Mouse (Mus musculus): ENCODE results near the gene Cyp2a12. TPM values are rescaled to one million over a fixed set of nuclear protein-coding genes. Genes with fewer than 3 reads are reported as not detected.
"Not testable (repeated sequence)": the region's sequence is repeated elsewhere in the genome, so short reads cannot be mapped to it uniquely, and the experiment has no call there.

The Cyp2a12 gene
- total and polyA plus RNA-seq, 3 experiments, result not detected

GRCm38 (mm10) chr7:26983151-26983550, 45.7 kb upstream of the Cyp2a12 start:
- not testable (repeated sequence) for H3K4me1 ChIP-seq (ENCODE audit: control insufficient read depth in 1 of 2, insufficient read depth in 2 of 2, low read length in 2 of 2); H3K9ac ChIP-seq (ENCODE audit: control insufficient read depth, low read depth, low read length, poor library complexity, severe bottlenecking); H3K79me2 ChIP-seq (ENCODE audit: control insufficient read depth, insufficient read depth, low read length, poor library complexity); H3K9me3 ChIP-seq (replicated peaks; ENCODE audit: insufficient read depth, low read length); H3K27me3 ChIP-seq (ENCODE audit: control insufficient read depth in 1 of 2, insufficient read depth in 2 of 2, low read length in 2 of 2); H3K27ac ChIP-seq (ENCODE audit: control insufficient read depth, low read depth, low read length); H3K4me3 ChIP-seq (ENCODE audit: control insufficient read depth in 1 of 2, insufficient read depth in 1 of 2, low read depth in 2 of 2, low read length in 2 of 2); DNase-seq (ENCODE audit: low read depth, low spot score); H3K36me3 ChIP-seq (ENCODE audit: control insufficient read depth in 1 of 2, insufficient read depth in 2 of 2, low read length in 2 of 2)

- H3K9me3 ChIP-seq (replicated peaks; ENCODE audit: insufficient read depth, low read length); H3K4me1 ChIP-seq (ENCODE audit: control insufficient read depth in 1 of 2, insufficient read depth in 2 of 2, low read length in 2 of 2); H3K36me3 ChIP-seq (ENCODE audit: control insufficient read depth in 1 of 2, insufficient read depth in 2 of 2, low read length in 2 of 2); DNase-seq (ENCODE audit: low read depth, low spot score); H3K79me2 ChIP-seq (ENCODE audit: control insufficient read depth, insufficient read depth, low read length, poor library complexity); H3K27ac ChIP-seq (ENCODE audit: control insufficient read depth, low read depth, low read length); H3K4me3 ChIP-seq (ENCODE audit: control insufficient read depth in 1 of 2, insufficient read depth in 1 of 2, low read depth in 2 of 2, low read length in 2 of 2); H3K27me3 ChIP-seq (ENCODE audit: control insufficient read depth in 1 of 2, insufficient read depth in 2 of 2, low read length in 2 of 2); H3K9ac ChIP-seq (ENCODE audit: control insufficient read depth, low read depth, low read length, poor library complexity, severe bottlenecking): not testable (repeated sequence)
Observed at GRCm38 (mm10) chr7:27026581-27026980, 2.3 kb upstream of the Cyp2a12 start.

- H3K27ac ChIP-seq (ENCODE audit: control insufficient read depth, low read depth, low read length); H3K4me1 ChIP-seq (ENCODE audit: control insufficient read depth in 1 of 2, insufficient read depth in 2 of 2, low read length in 2 of 2); H3K36me3 ChIP-seq (ENCODE audit: control insufficient read depth in 1 of 2, insufficient read depth in 2 of 2, low read length in 2 of 2); H3K4me3 ChIP-seq (ENCODE audit: control insufficient read depth in 1 of 2, insufficient read depth in 1 of 2, low read depth in 2 of 2, low read length in 2 of 2); H3K9ac ChIP-seq (ENCODE audit: control insufficient read depth, low read depth, low read length, poor library complexity, severe bottlenecking); H3K9me3 ChIP-seq (replicated peaks; ENCODE audit: insufficient read depth, low read length); H3K79me2 ChIP-seq (ENCODE audit: control insufficient read depth, insufficient read depth, low read length, poor library complexity); DNase-seq (ENCODE audit: low read depth, low spot score); H3K27me3 ChIP-seq (ENCODE audit: control insufficient read depth in 1 of 2, insufficient read depth in 2 of 2, low read length in 2 of 2): not testable (repeated sequence)
Observed at GRCm38 (mm10) chr7:27048886-27049285, 20.0 kb downstream of the Cyp2a12 start.

GRCm38 (mm10) chr7:27059333-27059732, 30.5 kb downstream of the Cyp2a12 start:
- H3K79me2 ChIP-seq (ENCODE audit: control insufficient read depth, insufficient read depth, low read length, poor library complexity); H3K4me3 ChIP-seq (ENCODE audit: control insufficient read depth in 1 of 2, insufficient read depth in 1 of 2, low read depth in 2 of 2, low read length in 2 of 2); H3K9me3 ChIP-seq (replicated peaks; ENCODE audit: insufficient read depth, low read length); DNase-seq (ENCODE audit: low read depth, low spot score); H3K9ac ChIP-seq (ENCODE audit: control insufficient read depth, low read depth, low read length, poor library complexity, severe bottlenecking); H3K4me1 ChIP-seq (ENCODE audit: control insufficient read depth in 1 of 2, insufficient read depth in 2 of 2, low read length in 2 of 2); H3K27ac ChIP-seq (ENCODE audit: control insufficient read depth, low read depth, low read length); H3K27me3 ChIP-seq (ENCODE audit: control insufficient read depth in 1 of 2, insufficient read depth in 2 of 2, low read length in 2 of 2); H3K36me3 ChIP-seq (ENCODE audit: control insufficient read depth in 1 of 2, insufficient read depth in 2 of 2, low read length in 2 of 2): not testable (repeated sequence)

- H3K9ac ChIP-seq (ENCODE audit: control insufficient read depth, low read depth, low read length, poor library complexity, severe bottlenecking); DNase-seq (ENCODE audit: low read depth, low spot score): not testable (repeated sequence)
Observed at GRCm38 (mm10) chr7:27059896-27060295, 31.0 kb downstream of the Cyp2a12 start.

More at GRCm38 (mm10) chr7:27059896-27060295, 31.0 kb downstream of the Cyp2a12 start:
- H3K4me1 ChIP-seq (ENCODE audit: control insufficient read depth in 1 of 2, insufficient read depth in 2 of 2, low read length in 2 of 2); H3K79me2 ChIP-seq (ENCODE audit: control insufficient read depth, insufficient read depth, low read length, poor library complexity); H3K27me3 ChIP-seq (ENCODE audit: control insufficient read depth in 1 of 2, insufficient read depth in 2 of 2, low read length in 2 of 2); H3K36me3 ChIP-seq (ENCODE audit: control insufficient read depth in 1 of 2, insufficient read depth in 2 of 2, low read length in 2 of 2); H3K9me3 ChIP-seq (replicated peaks; ENCODE audit: insufficient read depth, low read length); H3K4me3 ChIP-seq (ENCODE audit: control insufficient read depth in 1 of 2, insufficient read depth in 1 of 2, low read depth in 2 of 2, low read length in 2 of 2); H3K27ac ChIP-seq (ENCODE audit: control insufficient read depth, low read depth, low read length): not testable (repeated sequence)
